Mouse (Mus musculus): ENCODE results near the gene Trpc1. TPM values are rescaled to one million over a fixed set of nuclear protein-coding genes. Genes with fewer than 3 reads are reported as not detected.

Gene Trpc1
- 6.4 and 6.8 TPM in 2 replicates for polyA plus RNA-seq (2015; fragmentation: Nextera tagmentation; extraction: Ambion mirVana)

DNA sequence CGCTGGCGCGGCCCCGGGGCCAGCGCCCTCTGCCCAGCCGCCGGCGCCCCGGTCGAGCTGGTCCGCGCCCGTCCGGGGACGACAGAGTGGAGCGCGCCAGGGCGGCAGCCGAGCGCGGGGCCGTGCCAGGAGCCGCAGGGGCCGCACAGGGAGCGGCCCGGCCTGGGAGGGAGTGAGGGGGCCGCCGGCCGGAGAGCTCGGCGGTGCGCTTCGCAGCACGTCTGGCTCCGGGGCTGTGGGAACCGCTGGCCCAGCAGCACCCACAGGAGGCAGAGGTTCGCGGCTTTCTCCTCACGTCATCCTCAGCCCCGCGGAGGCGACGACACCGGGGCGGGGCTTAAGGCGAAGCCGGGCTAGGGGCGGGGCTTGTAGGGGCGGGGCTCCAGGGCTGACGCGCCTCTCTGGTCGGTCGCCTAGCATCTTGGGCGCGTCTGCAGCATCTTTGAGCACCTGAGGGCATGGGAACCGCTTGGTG lies at the start of gene Trpc1:
Gene Trpc1 (minus strand): TSS at position 339 of the 475 bp plus-strand sequence.
- under 1% methylated on average over 44 of the region's 56 CpGs for WGBS
- peak within 1 kb of the TSS; percentile 78 for H3K27ac ChIP-seq
- H3K4me1 ChIP-seq (replicated peaks): peaks cover 24% of the 10 kb centered on the region
- H3K36me3 ChIP-seq: no peaks in the 10 kb centered on the region
- peak within 1 kb of the TSS; percentile 91 for H3K4me3 ChIP-seq
- no peaks in the 10 kb centered on the region for H3K9me3 ChIP-seq
- H3K9ac ChIP-seq: peak within 1 kb of the TSS; percentile 95
- peak; percentile 98 for ATAC-seq (ENCODE audit: low FRiP score)
- H3K4me2 ChIP-seq: peak within 1 kb of the TSS; percentile 78
- peaks cover 10% of the 10 kb centered on the region for H3K27me3 ChIP-seq

DNA sequence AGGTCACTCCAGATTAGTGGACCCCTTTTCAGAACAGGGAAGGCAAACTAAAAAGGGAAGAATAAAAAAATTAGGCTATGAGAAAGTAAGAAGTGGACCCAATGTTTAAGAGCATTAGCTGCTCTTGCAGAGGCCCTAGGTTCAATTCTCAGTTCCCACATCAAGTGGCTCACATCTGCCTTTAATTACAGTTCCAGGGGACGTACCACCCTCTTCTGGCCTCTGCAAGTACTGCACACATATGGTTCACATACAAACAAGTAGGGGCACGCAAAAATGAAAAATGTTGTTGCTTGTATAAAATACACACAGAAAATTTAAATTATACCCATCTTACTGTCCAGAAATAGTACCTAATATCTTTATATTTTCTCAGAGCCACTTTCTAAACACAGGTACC lies 46.1 kb upstream of the Trpc1 start:
- H3K4me3 ChIP-seq: no peak overlapping the region
- 94% methylated on average over 2 of the region's 2 CpGs for WGBS
- H3K9ac ChIP-seq: no peak overlapping the region
- H3K36me3 ChIP-seq: no peaks in the 10 kb centered on the region
- no peak overlapping the region for H3K27ac ChIP-seq
- peaks cover 3% of the 10 kb centered on the region; the same call in 1 of the 2 replicates for H3K9me3 ChIP-seq
- H3K4me1 ChIP-seq (replicated peaks): no peaks in the 10 kb centered on the region
- no peak overlapping the region for H3K4me2 ChIP-seq
- H3K27me3 ChIP-seq: no peaks in the 10 kb centered on the region
- ATAC-seq (ENCODE audit: low FRiP score): no peak

DNA sequence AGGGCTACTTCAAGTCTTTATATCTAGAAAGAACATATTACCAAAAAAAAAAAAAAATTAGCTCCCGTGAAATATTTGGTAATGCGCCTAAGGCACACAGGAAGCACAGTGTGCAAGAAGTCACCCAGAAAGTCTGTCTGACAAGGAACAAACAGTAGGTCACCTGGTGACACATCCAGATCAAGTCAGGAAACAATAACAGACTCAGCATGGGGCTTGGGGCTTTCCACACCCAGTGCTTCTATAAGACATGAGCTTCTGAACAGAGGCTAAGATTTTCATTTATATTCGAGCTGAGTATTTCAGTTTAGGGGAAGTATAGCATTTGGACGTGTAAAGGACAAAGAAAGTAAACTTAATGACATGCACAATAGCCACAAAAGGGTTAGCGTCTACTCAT lies 45.7 kb upstream of the Trpc1 start:
- H3K27ac ChIP-seq: no peak overlapping the region
- H3K4me1 ChIP-seq (replicated peaks): no peaks in the 10 kb centered on the region
- peaks cover 3% of the 10 kb centered on the region; the same call in 1 of the 2 replicates for H3K9me3 ChIP-seq
- no peaks in the 10 kb centered on the region for H3K27me3 ChIP-seq
- WGBS: 50% methylated on average over 5 of the region's 5 CpGs
- no peak overlapping the region for H3K4me2 ChIP-seq
- no peaks in the 10 kb centered on the region for H3K36me3 ChIP-seq
- ATAC-seq (ENCODE audit: low FRiP score): no peak
- H3K4me3 ChIP-seq: no peak overlapping the region
- no peak overlapping the region for H3K9ac ChIP-seq

DNA sequence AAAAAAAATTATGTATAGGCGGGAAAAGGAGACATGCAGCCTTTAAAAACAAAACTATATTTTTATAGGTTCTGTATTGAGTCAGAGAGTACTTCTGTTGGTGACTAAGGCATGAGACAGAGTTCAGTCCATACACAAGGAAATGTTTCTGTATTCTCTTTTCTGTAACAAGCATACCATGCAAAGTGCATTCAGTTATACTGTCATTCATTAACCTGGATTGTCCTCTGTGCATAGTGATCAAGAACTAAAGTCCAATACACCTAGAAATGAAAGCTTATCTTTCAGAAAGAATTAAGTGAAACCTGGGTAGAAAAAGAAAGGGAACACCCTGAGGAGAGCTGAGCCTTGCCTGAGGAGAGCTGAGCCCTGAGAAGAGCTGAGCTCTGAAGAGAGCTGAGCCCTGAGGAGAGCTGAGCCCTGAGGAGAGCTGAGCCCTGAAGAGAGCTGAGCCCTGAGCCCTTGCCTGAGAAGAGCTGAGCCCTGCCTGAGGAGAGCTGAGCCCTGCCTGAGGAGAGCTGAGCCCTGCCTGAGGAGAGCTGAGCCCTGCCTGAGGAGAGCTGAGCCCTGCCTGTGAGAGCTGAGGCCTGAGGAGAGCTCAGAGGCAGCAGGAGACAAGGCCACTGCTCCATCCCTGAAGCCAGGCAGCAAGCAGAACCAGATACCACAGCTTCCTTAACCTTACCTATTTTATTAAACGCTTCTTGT lies 45.1 kb upstream of the Trpc1 start:
- peaks cover 3% of the 10 kb centered on the region; the same call in 1 of the 2 replicates for H3K9me3 ChIP-seq
- H3K4me3 ChIP-seq: no peak overlapping the region
- H3K27ac ChIP-seq: no peak overlapping the region
- no peaks in the 10 kb centered on the region for H3K36me3 ChIP-seq
- no peaks in the 10 kb centered on the region for H3K27me3 ChIP-seq
- H3K4me1 ChIP-seq (replicated peaks): no peaks in the 10 kb centered on the region
- no peak overlapping the region for H3K9ac ChIP-seq
- no peak for ATAC-seq (ENCODE audit: low FRiP score)
- 88% methylated on average over 2 of the region's 2 CpGs for WGBS
- H3K4me2 ChIP-seq: no peak overlapping the region

DNA sequence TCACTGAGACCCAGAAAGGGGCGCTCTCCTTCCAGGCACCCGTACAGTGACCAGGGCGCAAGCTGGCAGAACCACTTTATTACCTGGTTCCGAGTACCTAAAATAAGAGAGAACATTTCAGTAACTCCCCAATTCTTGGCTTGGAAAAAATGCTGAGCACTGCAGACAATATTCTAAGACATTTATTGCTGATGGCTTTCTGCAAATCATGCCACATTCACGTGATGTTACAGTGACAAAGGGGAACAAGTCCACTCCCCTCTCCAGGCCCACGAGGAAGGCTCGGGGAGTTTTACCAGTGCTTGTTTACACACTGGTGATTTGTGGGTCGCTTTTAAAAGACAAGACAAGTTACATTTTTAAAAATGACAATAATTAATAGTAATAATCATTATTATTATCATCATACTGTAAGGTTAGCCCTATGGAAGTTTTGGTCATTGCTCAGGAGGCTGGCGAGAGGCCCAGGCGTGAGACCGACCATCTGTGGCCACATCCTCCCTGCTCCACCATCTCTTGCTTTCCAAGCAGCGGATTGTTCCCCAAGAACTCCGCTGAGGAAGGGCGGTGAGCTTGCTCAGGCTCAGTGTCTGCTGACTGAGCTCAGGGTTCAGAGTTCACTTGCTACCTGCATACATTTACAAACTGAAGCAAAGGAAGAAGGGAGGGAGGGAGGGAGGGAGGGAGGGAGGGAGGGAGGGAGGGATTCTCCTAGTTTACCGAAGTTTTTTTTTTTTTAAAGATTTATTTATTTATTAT lies 44.0 kb upstream of the Trpc1 start:
- WGBS: 89% methylated on average over 15 of the region's 15 CpGs
- Histone ChIP-seq H3K4me1 (replicated peaks) (no peaks in the 10 kb centered on the region), H3K4me3 (no peak overlapping the region), H3K27me3 (no peaks in the 10 kb centered on the region), H3K36me3 (no peaks in the 10 kb centered on the region), H3K9me3 (peaks cover 3% of the 10 kb centered on the region; the same call in 1 of the 2 replicates), H3K27ac (no peak overlapping the region), H3K4me2 (no peak overlapping the region), H3K9ac (no peak overlapping the region)
- ATAC-seq (ENCODE audit: low FRiP score): no peak

DNA sequence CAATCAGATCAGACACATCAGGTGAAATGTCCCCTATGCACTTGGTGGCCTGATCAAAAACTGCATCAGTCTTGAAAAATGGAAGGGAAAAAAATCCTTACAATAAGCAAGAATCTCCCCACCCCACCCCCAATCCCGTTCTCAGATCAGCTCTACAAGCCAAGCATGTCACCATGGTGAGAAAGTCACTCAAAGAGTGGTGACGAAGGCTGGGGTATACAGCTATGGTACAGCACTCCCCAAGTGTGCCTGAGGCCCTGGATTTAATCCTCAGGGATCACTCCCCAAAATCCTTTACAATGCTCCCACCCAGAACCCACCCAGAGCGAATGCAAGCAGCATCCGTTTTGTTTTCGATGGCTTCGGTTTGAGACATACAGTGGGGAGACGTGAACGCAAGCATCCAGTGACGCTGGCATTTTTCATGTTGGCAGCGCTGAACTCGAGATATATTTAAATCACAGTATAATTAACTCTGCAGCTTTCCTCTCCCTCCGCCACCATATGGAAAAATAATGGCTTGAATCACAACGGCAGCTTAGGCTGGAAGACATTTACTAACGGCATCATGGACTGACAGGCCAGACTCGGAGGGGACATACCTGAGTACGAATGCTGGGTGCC lies 34.8 kb upstream of the Trpc1 start:
- ATAC-seq (ENCODE audit: low FRiP score): no peak
- 75% methylated on average over 16 of the region's 16 CpGs for WGBS

DNA sequence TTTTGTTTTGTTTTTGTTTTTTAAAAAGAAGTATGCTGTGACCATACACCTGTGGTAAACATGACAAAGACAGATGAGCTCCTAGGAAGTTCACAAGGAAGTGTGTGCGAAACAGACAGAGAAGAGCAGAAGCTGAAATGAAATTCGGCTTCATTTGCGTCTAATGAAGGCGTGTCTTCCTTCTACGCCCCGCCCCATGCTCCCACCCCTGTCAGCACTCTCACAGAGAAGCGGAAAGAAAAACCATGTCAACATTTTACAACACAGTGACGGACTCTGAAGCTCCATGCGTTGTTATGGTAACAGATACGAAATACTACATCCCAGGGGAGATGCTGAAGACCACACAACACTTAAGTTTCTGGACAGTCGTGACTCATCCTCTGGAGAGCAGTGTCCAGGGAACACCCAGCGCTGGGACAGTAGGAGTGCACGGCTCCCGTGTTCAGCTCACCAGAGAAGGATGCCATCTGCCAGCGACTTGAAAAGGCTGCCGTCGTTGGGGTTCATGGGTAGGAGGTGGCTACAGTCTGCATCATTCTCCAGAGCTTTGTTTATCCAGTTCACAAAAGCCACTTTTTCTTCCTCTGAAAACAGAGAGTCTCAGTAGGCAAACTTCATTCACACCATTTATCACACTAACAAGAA lies 33.6 kb upstream of the Trpc1 start:
- Histone ChIP-seq H3K27me3 (no peaks in the 10 kb centered on the region), H3K27ac (no peak overlapping the region), H3K4me2 (0 out of 2 replicates have a peak overlapping the region, but pooled peaks have one; percentile 3), H3K9me3 (no peaks in the 10 kb centered on the region), H3K4me1 (replicated peaks) (no peaks in the 10 kb centered on the region), H3K4me3 (no peak overlapping the region), H3K36me3 (no peaks in the 10 kb centered on the region), H3K9ac (no peak overlapping the region)
- ATAC-seq (ENCODE audit: low FRiP score): no peak; the same call in 1 of the 2 replicates
- WGBS: 62% methylated on average over 17 of the region's 17 CpGs

More for the DNA sequence above, 34.8 kb upstream of the Trpc1 start:
- no peak overlapping the region for H3K9ac ChIP-seq
- no peaks in the 10 kb centered on the region for H3K4me1 ChIP-seq (replicated peaks)
- H3K4me2 ChIP-seq: no peak overlapping the region
- H3K27me3 ChIP-seq: no peaks in the 10 kb centered on the region
- H3K4me3 ChIP-seq: no peak overlapping the region
- no peaks in the 10 kb centered on the region for H3K9me3 ChIP-seq
- no peak overlapping the region for H3K27ac ChIP-seq
- no peaks in the 10 kb centered on the region for H3K36me3 ChIP-seq

DNA sequence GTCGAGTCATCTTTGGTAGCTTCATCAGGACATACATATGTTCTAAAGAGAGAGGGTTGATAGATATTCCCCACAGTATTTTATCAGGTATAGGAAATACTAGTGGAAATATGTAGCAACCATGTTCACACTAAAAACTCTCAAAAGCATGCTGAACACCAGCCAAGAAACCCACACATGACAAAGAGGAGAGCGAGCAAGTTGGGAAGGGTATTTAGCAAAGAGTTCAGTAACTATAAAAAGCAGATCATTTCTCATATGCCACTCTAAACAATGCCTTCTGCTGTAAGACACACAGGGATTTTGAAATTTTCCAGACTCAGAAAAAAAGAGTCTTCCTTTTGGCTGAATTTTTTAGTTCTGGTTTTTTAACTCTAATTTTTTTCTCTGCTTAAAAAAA lies 21.5 kb upstream of the Trpc1 start:
- Histone ChIP-seq H3K4me3 (no peak overlapping the region), H3K27me3 (no peaks in the 10 kb centered on the region), H3K9me3 (no peaks in the 10 kb centered on the region), H3K9ac (no peak overlapping the region), H3K36me3 (no peaks in the 10 kb centered on the region), H3K4me1 (replicated peaks) (no peaks in the 10 kb centered on the region), H3K27ac (no peak overlapping the region), H3K4me2 (no peak overlapping the region)
- 86% methylated on average over 2 of the region's 2 CpGs for WGBS
- ATAC-seq (ENCODE audit: low FRiP score): no peak

DNA sequence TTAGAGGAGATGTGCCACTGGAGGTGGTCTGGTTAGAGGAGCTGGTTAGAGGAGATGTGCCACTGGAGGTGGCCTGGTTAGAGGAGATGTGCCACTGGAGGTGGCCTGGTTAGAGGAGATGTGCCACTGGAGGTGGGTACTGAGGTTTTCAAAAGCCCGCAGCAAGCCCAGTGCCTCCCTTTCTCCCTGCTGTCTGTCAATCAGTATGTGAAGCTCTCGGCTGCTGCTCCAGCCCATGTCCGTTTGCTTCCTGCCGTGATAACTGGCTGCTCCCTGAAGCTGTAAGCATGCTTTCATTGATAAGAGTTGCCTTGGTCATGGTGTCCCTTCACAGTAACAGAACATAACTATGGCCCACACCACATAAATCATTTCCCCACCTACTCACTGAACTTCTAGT lies 13.0 kb upstream of the Trpc1 start:
- ATAC-seq (ENCODE audit: low FRiP score): no peak
- 81% methylated on average over 4 of the region's 4 CpGs for WGBS
- Histone ChIP-seq H3K4me3 (no peak overlapping the region), H3K4me1 (replicated peaks) (no peaks in the 10 kb centered on the region), H3K36me3 (no peaks in the 10 kb centered on the region), H3K27ac (no peak overlapping the region), H3K9ac (no peak overlapping the region), H3K27me3 (no peaks in the 10 kb centered on the region), H3K9me3 (no peaks in the 10 kb centered on the region), H3K4me2 (no peak overlapping the region)

DNA sequence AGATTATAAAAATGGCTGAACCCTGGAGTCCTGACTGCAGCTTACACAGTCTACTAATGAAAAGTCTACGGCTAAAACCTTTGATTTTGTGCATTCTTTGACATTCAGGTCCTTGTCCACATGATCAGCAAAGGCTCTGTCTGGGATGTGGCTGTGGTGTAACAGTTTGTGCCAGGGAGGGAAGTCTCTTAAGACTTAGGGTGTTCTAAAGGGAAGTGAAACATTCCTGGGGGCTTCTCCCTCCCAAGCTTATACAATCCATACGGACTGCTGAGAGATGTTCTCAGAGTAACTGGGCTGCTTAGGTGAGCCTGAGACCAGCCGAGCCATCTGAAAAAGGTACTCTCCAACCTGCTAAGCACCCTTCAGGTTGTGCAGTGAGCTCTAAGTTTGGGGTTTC lies 12.1 kb upstream of the Trpc1 start:
- Histone ChIP-seq H3K27me3 (no peaks in the 10 kb centered on the region), H3K27ac (no peak overlapping the region), H3K9me3 (no peaks in the 10 kb centered on the region), H3K4me3 (no peak overlapping the region), H3K4me2 (no peak overlapping the region), H3K4me1 (replicated peaks) (no peaks in the 10 kb centered on the region), H3K36me3 (no peaks in the 10 kb centered on the region), H3K9ac (no peak overlapping the region)
- ATAC-seq (ENCODE audit: low FRiP score): no peak
- 90% methylated on average over 3 of the region's 3 CpGs for WGBS

DNA sequence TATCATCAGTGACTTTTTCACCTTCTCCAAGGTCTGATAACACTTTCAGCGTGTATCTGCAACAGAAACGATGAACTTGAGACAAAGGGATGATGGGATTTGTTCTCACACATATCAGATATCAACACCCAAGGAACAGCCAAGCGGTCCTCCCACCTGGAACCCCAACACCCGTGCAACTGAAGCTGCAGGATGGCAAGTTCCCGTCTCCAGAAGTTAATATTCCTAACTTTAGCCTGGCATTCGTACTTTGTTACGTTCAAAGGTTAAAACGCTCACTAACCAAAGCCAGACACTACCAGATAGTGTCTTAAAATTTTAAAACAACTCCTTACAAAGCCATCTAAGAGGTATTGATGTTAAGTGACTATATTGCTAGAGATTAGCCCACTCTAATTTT lies 11.2 kb upstream of the Trpc1 start:
- H3K4me2 ChIP-seq: no peak overlapping the region
- H3K4me1 ChIP-seq (replicated peaks): no peaks in the 10 kb centered on the region
- WGBS: 93% methylated on average over 8 of the region's 8 CpGs
- no peak for ATAC-seq (ENCODE audit: low FRiP score)
- no peak overlapping the region for H3K4me3 ChIP-seq
- no peaks in the 10 kb centered on the region for H3K9me3 ChIP-seq
- H3K9ac ChIP-seq: no peak overlapping the region
- H3K27me3 ChIP-seq: no peaks in the 10 kb centered on the region
- H3K27ac ChIP-seq: no peak overlapping the region
- H3K36me3 ChIP-seq: no peaks in the 10 kb centered on the region

DNA sequence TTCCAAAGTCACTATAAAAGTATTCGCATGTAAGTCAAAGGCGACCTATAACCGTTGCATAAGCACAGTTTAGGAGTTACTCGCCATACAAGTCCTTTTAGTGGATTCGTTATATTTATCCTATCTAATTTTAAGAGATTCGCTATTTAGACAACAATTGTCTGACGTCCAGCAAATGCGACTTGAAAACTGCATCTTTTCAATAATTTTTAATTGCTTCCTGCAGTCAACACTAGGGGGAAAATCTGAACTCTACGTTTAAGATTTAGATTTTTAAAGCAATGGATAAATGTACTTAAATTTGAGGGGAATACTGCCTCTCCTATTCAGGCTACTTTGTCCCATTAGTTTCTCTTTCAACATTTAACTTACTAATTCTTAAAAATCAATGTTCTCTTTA lies 571 bp upstream of the Trpc1 start:
- WGBS: 46% methylated on average over 9 of the region's 9 CpGs
- Histone ChIP-seq H3K4me2 (peak overlapping the region; percentile 78), H3K4me1 (replicated peaks) (peaks cover 18% of the 10 kb centered on the region), H3K36me3 (no peaks in the 10 kb centered on the region), H3K27ac (no peak overlapping the region), H3K4me3 (peak overlapping the region; percentile 91), H3K9ac (peak overlapping the region; percentile 95), H3K27me3 (peaks cover 10% of the 10 kb centered on the region), H3K9me3 (no peaks in the 10 kb centered on the region)
- no peak for ATAC-seq (ENCODE audit: low FRiP score)
